Mouse (Mus musculus) small intestine, adult 2 months (tissue): ENCODE measurements around the gene Paqr9.

Source experiments
- CTCF ChIP-seq: fragments of 200-500 bp; IDR thresholded peaks from 2 replicates; pipeline ENCODE4 v1.5.1; 2012; ENCODE audit warnings: low read depth, mild to moderate bottlenecking, control low read depth, inconsistent platforms, low read length, moderate library complexity, mixed read lengths; ENCODE audit not compliant: insufficient replicate concordance, insufficient read length; ENCODE audit errors: extremely low read depth
- POLR2A ChIP-seq: fragments of 200-500 bp; IDR thresholded peaks from 2 replicates; pipeline ENCODE4 v1.6.1; 2012; ENCODE audit warnings: low read depth, mild to moderate bottlenecking, control low read depth, inconsistent platforms, low read length, moderate library complexity

DNA sequence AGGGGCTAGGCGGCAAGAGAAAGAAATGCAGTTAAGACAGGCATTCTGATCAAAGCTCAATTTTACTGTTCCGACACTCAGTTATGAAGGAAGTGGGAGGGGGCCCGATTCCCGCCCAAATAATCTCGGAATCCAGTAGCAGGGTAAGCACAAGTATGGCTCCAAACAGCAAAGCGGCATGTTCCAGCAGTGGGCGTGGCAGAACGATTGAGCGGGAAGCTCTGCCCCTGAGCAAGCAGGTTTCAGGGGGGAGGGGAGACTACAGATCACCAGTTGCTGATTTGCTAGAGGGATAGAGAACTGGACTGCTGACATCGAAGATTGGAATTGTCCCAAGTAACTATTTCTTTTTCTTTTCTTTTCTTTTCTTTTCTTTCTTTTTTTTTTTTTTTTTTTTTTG lies 37.9 kb upstream of the Paqr9 start:
- TF ChIP-seq POLR2A (no peak), CTCF (no peak)
